Mouse (Mus musculus) E14TG2a.4 (cell line): ENCODE measurements around the gene Use1.
A peak's percentile ranks its signal among the peaks of the same experiment; 100 is the strongest.

ENCODE experiments used
- H3K27me3 ChIP-seq: 2 replicates; pipeline ENCODE4 v1.6.1; 2014; ENCODE audit warnings: low read length, control low read depth; ENCODE audit not compliant: insufficient read depth
- H3K36me3 ChIP-seq: 2 replicates; pipeline ENCODE4 v1.6.1; 2014; ENCODE audit warnings: low read length, control low read depth; ENCODE audit not compliant: insufficient read depth
- H3K4me1 ChIP-seq: replicated peaks from 2 replicates; pipeline ENCODE4 v1.6.1; 2014; ENCODE audit warnings: low read depth, low read length, control low read depth
- H3K4me3 ChIP-seq: replicated peaks from 2 replicates; pipeline ENCODE4 v1.5.1; 2014; ENCODE audit warnings: mild to moderate bottlenecking, low read length
- H3K9me3 ChIP-seq: 2 replicates; pipeline ENCODE4 v1.6.1; 2014; ENCODE audit warnings: low read length, control low read depth
- CTCF ChIP-seq: conservative IDR thresholded peaks from 2 replicates; pipeline ENCODE4 v1.5.1; 2014; ENCODE audit warnings: low read length
- NANOG ChIP-seq: IDR thresholded peaks from 2 replicates; pipeline ENCODE4 v1.6.1; 2014; ENCODE audit warnings: borderline replicate concordance, low read length, mixed read lengths
- POU5F1 ChIP-seq: IDR thresholded peaks from 2 replicates; pipeline ENCODE4 v1.6.1; 2014; ENCODE audit warnings: low read length, borderline replicate concordance

Use1 gene

GRCm38 (mm10) chr8:71374616-71375206 lies 8.1 kb downstream of the Use1 start:
- Histone ChIP-seq H3K4me1 (peaks cover 62% of the 10 kb centered on the region), H3K4me3 (peak overlapping the region; percentile 74; the same call in 1 of the 2 replicates), H3K9me3 (no peaks in the 10 kb centered on the region), H3K27me3 (peaks cover 38% of the 10 kb centered on the region), H3K36me3 (peaks cover 66% of the 10 kb centered on the region)
- TF ChIP-seq CTCF (no peak), POU5F1 (no peak), NANOG (no peak)

- peaks cover 49% of the 10 kb centered on the region for H3K27me3 ChIP-seq
- H3K9me3 ChIP-seq: no peaks in the 10 kb centered on the region
- H3K36me3 ChIP-seq: peaks cover 63% of the 10 kb centered on the region
- H3K4me1 ChIP-seq: peaks cover 67% of the 10 kb centered on the region
- peak overlapping the region; percentile 74 for H3K4me3 ChIP-seq
- TF ChIP-seq CTCF (no peak), POU5F1 (no peak), NANOG (no peak)
Observed at GRCm38 (mm10) chr8:71375581-71376422, 9.2 kb downstream of the Use1 start.

GRCm38 (mm10) chr8:71376423-71377030 lies 9.9 kb downstream of the Use1 start:
- Histone ChIP-seq H3K4me1 (peaks cover 66% of the 10 kb centered on the region), H3K27me3 (peaks cover 50% of the 10 kb centered on the region), H3K9me3 (no peaks in the 10 kb centered on the region), H3K4me3 (peak overlapping the region; percentile 74), H3K36me3 (peaks cover 63% of the 10 kb centered on the region)
- TF ChIP-seq POU5F1 (no peak), CTCF (no peak), NANOG (no peak)

- no peaks in the 10 kb centered on the region for H3K9me3 ChIP-seq
- TF ChIP-seq NANOG: no peak
- no peak for TF ChIP-seq POU5F1
- TF ChIP-seq CTCF: no peak
- H3K27me3 ChIP-seq: peaks cover 50% of the 10 kb centered on the region
- H3K4me1 ChIP-seq: peaks cover 73% of the 10 kb centered on the region
- 0 out of 2 replicates have a peak overlapping the region, but pooled peaks have one; percentile 93 for H3K4me3 ChIP-seq
- H3K36me3 ChIP-seq: peaks cover 46% of the 10 kb centered on the region
Observed at GRCm38 (mm10) chr8:71379008-71379407, 12.4 kb downstream of the Use1 start.

GRCm38 (mm10) chr8:71379512-71380075 lies 12.9 kb downstream of the Use1 start:
- TF ChIP-seq POU5F1 (no peak), CTCF (no peak), NANOG (no peak)
- Histone ChIP-seq H3K36me3 (peaks cover 40% of the 10 kb centered on the region), H3K4me1 (peaks cover 73% of the 10 kb centered on the region), H3K27me3 (peaks cover 50% of the 10 kb centered on the region), H3K4me3 (peak overlapping the region; percentile 93), H3K9me3 (no peaks in the 10 kb centered on the region)

GRCm38 (mm10) chr8:71380178-71381171 lies 13.8 kb downstream of the Use1 start:
- Histone ChIP-seq H3K4me3 (peak overlapping the region; percentile 93), H3K4me1 (peaks cover 73% of the 10 kb centered on the region), H3K36me3 (peaks cover 32% of the 10 kb centered on the region), H3K9me3 (no peaks in the 10 kb centered on the region), H3K27me3 (peaks cover 50% of the 10 kb centered on the region)
- TF ChIP-seq CTCF (no peak), POU5F1 (no peak), NANOG (no peak)

GRCm38 (mm10) chr8:71381421-71381970 lies 14.8 kb downstream of the Use1 start, which contains the start of gene Nr2f6:
TSS of gene Nr2f6 (minus strand) at chr8:71381960.
- H3K36me3 ChIP-seq: peaks cover 30% of the 10 kb centered on the region
- no peaks in the 10 kb centered on the region for H3K9me3 ChIP-seq
- no peak for TF ChIP-seq CTCF
- no peak for TF ChIP-seq POU5F1
- no peak for TF ChIP-seq NANOG
- H3K4me3 ChIP-seq: peak within 1 kb of the TSS; percentile 93
- H3K27me3 ChIP-seq: peaks cover 43% of the 10 kb centered on the region
- peaks cover 77% of the 10 kb centered on the region for H3K4me1 ChIP-seq
